Mouse (Mus musculus) thymus, postnatal 10 days (tissue): ENCODE data around the gene Zfp146.
"Not testable (repeated sequence)": the region's sequence is repeated elsewhere in the genome, so short reads cannot be mapped to it uniquely, and the experiment has no call there.

Source experiments
- DNase-seq, 2 experiments: peaks; one replicate each; pipeline ENCODE4 v3.0.0; 2021; ENCODE audit warnings: low spot score in 2 of 2

Zfp146 gene

GRCm38 (mm10) chr7:30122188-30122530, 47.4 kb downstream of the Zfp146 start:
- DNase-seq, result no peak

- DNase-seq, result peak; percentile 81 to 90
Observed at GRCm38 (mm10) chr7:30121308-30122187, 48.0 kb downstream of the Zfp146 start, which contains the start of gene Zfp382. TSS of gene Zfp382 (plus strand) at chr7:30121942.

- not testable (repeated sequence) for DNase-seq
Observed at GRCm38 (mm10) chr7:30117935-30118334, 51.6 kb downstream of the Zfp146 start.

- no peak for DNase-seq
Observed at GRCm38 (mm10) chr7:30116076-30116475, 53.5 kb downstream of the Zfp146 start.
